Mouse (Mus musculus) CH12.LX (cell line): ENCODE results near the gene Irak1bp1. TPM values are rescaled to one million over a fixed set of nuclear protein-coding genes. Genes with fewer than 3 reads are reported as not detected.

ENCODE experiments used
- DNase-seq: peaks from one replicate; pipeline ENCODE4 v3.0.0-alpha.2; 2013; ENCODE audit errors: extremely low read depth
- H3K27ac ChIP-seq: 2 replicates; pipeline ENCODE4 v1.5.1; 2012; ENCODE audit warnings: low read depth, mild to moderate bottlenecking, control low read depth, moderate library complexity; ENCODE audit not compliant: insufficient read depth
- H3K27me3 ChIP-seq: replicated peaks from 2 replicates; pipeline ENCODE3; 2012; ENCODE audit warnings: inconsistent platforms
- H3K36me3 ChIP-seq, 2 experiments: replicated peaks in 1 of 2; 2 replicates each; pipeline versions ENCODE3 to v1.6.1; 2012; ENCODE audit warnings: inconsistent platforms in 1 of 2, low read length in 1 of 2, mild to moderate bottlenecking in 1 of 2, mixed read lengths in 1 of 2, moderate library complexity in 1 of 2; ENCODE audit not compliant: control insufficient read depth in 1 of 2, insufficient read depth in 1 of 2
- H3K4me1 ChIP-seq, 2 experiments: 2 replicates each; pipeline ENCODE4 v1.6.1; 2012; ENCODE audit warnings: inconsistent platforms in 1 of 2, moderate library complexity in 1 of 2; ENCODE audit not compliant: insufficient read depth in 2 of 2, control insufficient read depth in 1 of 2
- H3K4me2 ChIP-seq: 2 replicates; pipeline ENCODE4 v1.6.1; 2012; ENCODE audit warnings: low read depth, mild to moderate bottlenecking, control low read depth; ENCODE audit not compliant: poor library complexity, insufficient read depth, severe bottlenecking
- H3K4me3 ChIP-seq, 3 experiments: fragments of 150-350 bp in 1 of 3; sonication (generic) in 1 of 3; replicated peaks in 1 of 3; 2 replicates each; pipeline versions ENCODE3 to v1.5.1; 2011 to 2012; ENCODE audit warnings: low read depth in 2 of 3, low read length in 2 of 3, mild to moderate bottlenecking in 2 of 3, moderate library complexity in 2 of 3, control low read depth in 1 of 3, improper control_type of control experiment in 1 of 3, inconsistent platforms in 1 of 3, mixed read lengths in 1 of 3; ENCODE audit not compliant: poor library complexity in 1 of 3
- H3K79me2 ChIP-seq: replicated peaks from 2 replicates; pipeline ENCODE4 v1.6.1; 2012; ENCODE audit warnings: mild to moderate bottlenecking, moderate library complexity; ENCODE audit not compliant: control insufficient read depth, poor library complexity, insufficient read depth, severe bottlenecking; ENCODE audit errors: extremely low read depth
- H3K9ac ChIP-seq: 2 replicates; pipeline ENCODE4 v1.6.1; 2012; ENCODE audit warnings: low read depth, mild to moderate bottlenecking, control low read depth, moderate library complexity; ENCODE audit not compliant: insufficient read depth
- H3K9me3 ChIP-seq: replicated peaks from 2 replicates; pipeline ENCODE3; 2012; ENCODE audit warnings: low read length, inconsistent platforms, mixed read lengths
- BHLHE40 ChIP-seq: IDR thresholded peaks from 2 replicates; pipeline ENCODE4 v1.6.1; 2011; ENCODE audit warnings: mild to moderate bottlenecking, low read depth, low read length, improper control_type of control experiment
- CHD1 ChIP-seq: IDR thresholded peaks from 2 replicates; pipeline ENCODE4 v1.6.1; 2012; ENCODE audit warnings: low read depth, low read length, improper control_type of control experiment, inconsistent platforms
- CTCF ChIP-seq, 2 experiments: IDR thresholded peaks in 1 of 2; conservative IDR thresholded peaks in 1 of 2; 2 replicates each; pipeline ENCODE4 v1.5.1; 2011 to 2012; ENCODE audit warnings: low read depth in 2 of 2, low read length in 2 of 2, improper control_type of control experiment in 1 of 2, inconsistent platforms in 1 of 2, mild to moderate bottlenecking in 1 of 2, moderate library complexity in 1 of 2
- E2F4 ChIP-seq: IDR thresholded peaks from 2 replicates; pipeline ENCODE4 v1.6.1; 2011; ENCODE audit warnings: low read depth, low read length, improper control_type of control experiment; ENCODE audit not compliant: insufficient replicate concordance
- ETS1 ChIP-seq: conservative IDR thresholded peaks from 2 replicates; pipeline ENCODE4 v1.6.1; 2012; ENCODE audit warnings: low read depth, mild to moderate bottlenecking, inconsistent platforms, low read length, improper control_type of control experiment, moderate library complexity
- HCFC1 ChIP-seq: IDR thresholded peaks from 2 replicates; pipeline ENCODE4 v1.6.1; 2012; ENCODE audit warnings: low read depth, mild to moderate bottlenecking, inconsistent platforms, low read length, improper control_type of control experiment
- IRF4 ChIP-seq: IDR thresholded peaks from 2 replicates; pipeline ENCODE4 v1.6.1; 2014; ENCODE audit warnings: low read depth, mild to moderate bottlenecking, inconsistent platforms, low read length, improper control_type of control experiment
- JUN ChIP-seq: IDR thresholded peaks from 2 replicates; pipeline ENCODE4 v1.6.1; 2011; ENCODE audit warnings: low read depth, mild to moderate bottlenecking, low read length, improper control_type of control experiment, moderate library complexity; ENCODE audit not compliant: insufficient read depth
- KAT2A ChIP-seq: IDR thresholded peaks from 2 replicates; pipeline ENCODE4 v1.6.1; 2012; ENCODE audit warnings: low read length, improper control_type of control experiment, inconsistent platforms; ENCODE audit not compliant: insufficient replicate concordance
- MEF2A ChIP-seq: IDR thresholded peaks from 2 replicates; pipeline ENCODE4 v1.6.1; 2014; ENCODE audit warnings: low read depth, mild to moderate bottlenecking, inconsistent platforms, low read length, improper control_type of control experiment, borderline replicate concordance
- MXI1 ChIP-seq: IDR thresholded peaks from 2 replicates; pipeline ENCODE4 v1.6.1; 2011; ENCODE audit warnings: mild to moderate bottlenecking, low read depth, low read length, improper control_type of control experiment
- NELFE ChIP-seq: IDR thresholded peaks from 2 replicates; pipeline ENCODE4 v1.6.1; 2011; ENCODE audit warnings: low read depth, low read length, improper control_type of control experiment
- POLR2A ChIP-seq: IDR thresholded peaks from 2 replicates; pipeline ENCODE4 v1.6.1; 2011; ENCODE audit warnings: low read depth, mild to moderate bottlenecking, improper control_type of control experiment, low read length
- RAD21 ChIP-seq: IDR thresholded peaks from 2 replicates; pipeline ENCODE4 v1.6.1; 2011; ENCODE audit warnings: low read depth, mild to moderate bottlenecking, low read length, improper control_type of control experiment, moderate library complexity
- RCOR1 ChIP-seq: conservative IDR thresholded peaks from 2 replicates; pipeline ENCODE4 v1.6.1; 2012; ENCODE audit warnings: low read depth, mild to moderate bottlenecking, inconsistent platforms, low read length, improper control_type of control experiment
- SIN3A ChIP-seq: IDR thresholded peaks from 2 replicates; pipeline ENCODE4 v1.6.1; 2012; ENCODE audit warnings: low read length, improper control_type of control experiment, inconsistent platforms
- TBP ChIP-seq: conservative IDR thresholded peaks from 2 replicates; pipeline ENCODE4 v1.6.1; 2011; ENCODE audit warnings: low read depth, low read length, improper control_type of control experiment
- TCF12 ChIP-seq: IDR thresholded peaks from 2 replicates; pipeline ENCODE4 v1.6.1; 2014; ENCODE audit warnings: low read depth, mild to moderate bottlenecking, inconsistent platforms, low read length, improper control_type of control experiment
- UBTF ChIP-seq: IDR thresholded peaks from 2 replicates; pipeline ENCODE4 v1.6.1; 2012; ENCODE audit warnings: low read depth, mild to moderate bottlenecking, inconsistent platforms, low read length, improper control_type of control experiment, moderate library complexity
- USF1 ChIP-seq: IDR thresholded peaks from 2 replicates; pipeline ENCODE4 v1.6.1; 2014; ENCODE audit warnings: low read depth, mild to moderate bottlenecking, inconsistent platforms, low read length, improper control_type of control experiment
- USF2 ChIP-seq: conservative IDR thresholded peaks from 2 replicates; pipeline ENCODE4 v1.6.1; 2011; ENCODE audit warnings: low read depth, low read length, improper control_type of control experiment
- ZMIZ1 ChIP-seq: IDR thresholded peaks from 2 replicates; pipeline ENCODE4 v1.6.1; 2012; ENCODE audit warnings: low read depth, mild to moderate bottlenecking, inconsistent platforms, low read length, improper control_type of control experiment
- ZNF384 ChIP-seq: IDR thresholded peaks from 2 replicates; pipeline ENCODE4 v1.6.1; 2012; ENCODE audit warnings: low read depth, low read length, improper control_type of control experiment, inconsistent platforms
- dilution Hi-C: fragments of 300-500 bp; cut with MboI; formaldehyde crosslinking; loops from 2 replicates; pipeline ENCODE4 v1.14.3; 2020; ENCODE audit warnings: low sequenced_read_pairs; ENCODE audit not compliant: extremely low pct_unique_long_range_greater_than_20kb, extremely low pct_ligation_motif_present
- in situ Hi-C: fragments of 300-500 bp; cut with MboI; formaldehyde crosslinking; loops from 3 replicates; pipeline ENCODE4 v1.14.3; 2019; ENCODE audit warnings: low sequenced_read_pairs, low pct_ligation_motif_present, low pct_unique_long_range_greater_than_20kb, mixed read lengths
- polyA plus RNA-seq: library from polyadenylated mRNA; unstranded; fragments of >175 nt; gene quantifications from 2 replicates; pipeline ENCODE4 v1.2.1, GENCODE M21; 2012; ENCODE audit warnings: low read depth; ENCODE audit not compliant: insufficient read length
- total RNA-seq, 2 experiments: library from RNA; depleted of rRNA; stranded (reverse); fragments of 300-350 nt in 1 of 2; fragments of >200 nt in 1 of 2; gene quantifications; 2 replicates each; pipeline ENCODE4 v1.2.3; 2012 to 2014

The Irak1bp1 gene
- total and polyA plus RNA-seq, 3 experiments: 16.3 to 44.2 (median 31.4) TPM

- in situ Hi-C loops: loop anchor here (25.0 kb wide), 1 partner anchor 595 kb away; no protein-coding TSS in a partner anchor
- Histone ChIP-seq H3K79me2 (peaks cover 2% of the 10 kb centered on the region; the same call in 1 of the 2 replicates), H3K4me3 (no peak overlapping the region), H3K36me3 (peaks cover 0 to 11% of the 10 kb centered on the region in 2 experiments), H3K9me3 (no peaks in the 10 kb centered on the region), H3K9ac (no peak overlapping the region)
- dilution Hi-C loops: no loop called here
- TF ChIP-seq JUN (no peak), BHLHE40 (no peak)
- TF ChIP-seq, all 38 proteins: peak for 0
- no peak overlapping the region for H3K4me2 ChIP-seq
- H3K27me3 ChIP-seq: no peaks in the 10 kb centered on the region
- DNase-seq: no peak
- H3K4me1 ChIP-seq: peaks cover 6 to 34% of the 10 kb centered on the region in 2 experiments; a peak in 3 of 4 replicates
- no peak overlapping the region for H3K27ac ChIP-seq
Observed at GRCm38 (mm10) chr9:82831891-82832290, 2.6 kb downstream of the Irak1bp1 start.

GRCm38 (mm10) chr9:82835921-82836320 is 6.6 kb downstream of the Irak1bp1 start:
- in situ Hi-C loops (loop anchor here (25.0 kb wide), 1 partner anchor 599 kb away; no protein-coding TSS in a partner anchor), dilution Hi-C loops (no loop called here)
- no peak overlapping the region for H3K4me3 ChIP-seq
- H3K4me1 ChIP-seq: peaks cover 6 to 32% of the 10 kb centered on the region in 2 experiments; a peak in 3 of 4 replicates
- no peak overlapping the region for H3K27ac ChIP-seq
- no peak overlapping the region for H3K9ac ChIP-seq
- no peak for DNase-seq
- peaks cover 5 to 38% of the 10 kb centered on the region in 2 experiments for H3K36me3 ChIP-seq
- H3K4me2 ChIP-seq: no peak overlapping the region
- H3K79me2 ChIP-seq: 0 out of 2 replicates have a peak, but pooled peaks cover 2% of the 10 kb centered on the region
- H3K9me3 ChIP-seq: no peaks in the 10 kb centered on the region
- no peaks in the 10 kb centered on the region for H3K27me3 ChIP-seq
- no peak for TF ChIP-seq TBP
- TF ChIP-seq ZNF384: no peak
- TF ChIP-seq ZMIZ1: no peak
- no peak for TF ChIP-seq IRF4
- TF ChIP-seq USF2: no peak
- TF ChIP-seq JUN: no peak
- TF ChIP-seq E2F4: no peak
- TF ChIP-seq CHD1: no peak
- TF ChIP-seq HCFC1: no peak
- no peak for TF ChIP-seq KAT2A
- TF ChIP-seq RAD21: no peak
- TF ChIP-seq POLR2A: no peak
- no peak for TF ChIP-seq MEF2A
- TF ChIP-seq, all 38 proteins: peak for 0

- Histone ChIP-seq H3K36me3 (peaks cover 10 to 51% of the 10 kb centered on the region in 2 experiments), H3K4me2 (no peak overlapping the region), H3K4me1 (peaks cover 0 to 34% of the 10 kb centered on the region in 2 experiments; a peak in 2 of 4 replicates), H3K9ac (no peak overlapping the region), H3K4me3 (no peak overlapping the region), H3K9me3 (no peaks in the 10 kb centered on the region), H3K27ac (no peak overlapping the region), H3K79me2 (no peaks in the 10 kb centered on the region), H3K27me3 (no peaks in the 10 kb centered on the region)
- in situ Hi-C loops (loop anchor here (25.0 kb wide), 1 partner anchor 605 kb away; no protein-coding TSS in a partner anchor), dilution Hi-C loops (no loop called here)
- DNase-seq: no peak
- TF ChIP-seq SIN3A: no peak
- no peak for TF ChIP-seq RCOR1
- no peak for TF ChIP-seq JUN
- TF ChIP-seq IRF4: no peak
- TF ChIP-seq MEF2A: no peak
- no peak for TF ChIP-seq HCFC1
- no peak for TF ChIP-seq TCF12
- TF ChIP-seq ETS1: no peak
- no peak for TF ChIP-seq BHLHE40
- TF ChIP-seq NELFE: no peak
- no peak for TF ChIP-seq CTCF (conservative IDR thresholded peaks at IDR 0.05 in 1 of 2, IDR thresholded peaks at IDR 0.05 in 1 of 2; ENCODE audit: low read depth in 2 of 2, low read length in 2 of 2)
- TF ChIP-seq ZMIZ1: no peak
- no peak for TF ChIP-seq MXI1
- no peak for TF ChIP-seq POLR2A
- TF ChIP-seq UBTF: no peak
- TF ChIP-seq USF1: no peak
Observed at GRCm38 (mm10) chr9:82842671-82843070, 13.3 kb downstream of the Irak1bp1 start.
